Comparison of ENCODE assay signal across 26 mouse cellular contexts in the genomic region with DNA sequence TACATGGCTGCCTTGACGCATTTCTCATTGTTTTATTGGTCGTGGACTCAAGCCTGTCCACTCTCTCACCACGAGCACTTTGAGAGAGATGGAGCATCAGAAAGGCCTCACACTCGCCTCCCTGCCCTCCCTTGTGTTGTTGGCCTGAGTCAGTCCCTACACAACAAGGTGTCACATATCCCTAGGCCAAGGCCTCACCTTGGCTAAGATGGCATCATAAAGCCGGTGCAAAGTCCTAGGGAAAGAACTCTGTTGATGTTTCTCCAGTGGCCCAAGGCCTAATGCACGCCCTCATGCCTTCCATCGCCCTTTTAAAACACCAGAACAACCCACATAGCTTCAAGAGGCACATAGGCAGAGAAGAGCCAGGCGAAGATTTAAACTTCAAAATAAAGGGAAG.
"Had no signal": no experiment of that assay in that cellular context is flagged by ENCODE, and none has a peak within 500 bp of the region (broad histone marks: within the 10 kb centered on the region; RNA-seq: fewer than 3 reads in every experiment).

No protein-coding gene starts in this region.

- H3K4me2 ChIP-seq: heart, embryonic 12.5 days; hindbrain, embryonic 12.5 days; hindbrain, embryonic 14.5 days; kidney, embryonic 15.5 days; limb, embryonic 12.5 days; liver, embryonic 11.5 days had no signal

- H3K27me3 ChIP-seq: heart, embryonic 12.5 days; kidney, embryonic 15.5 days had no signal

- H3K9ac ChIP-seq: forebrain, postnatal 0 days; heart, embryonic 12.5 days; hindbrain, embryonic 12.5 days; hindbrain, embryonic 14.5 days; kidney, embryonic 15.5 days; limb, embryonic 12.5 days had no signal

- H3K27ac ChIP-seq: heart, embryonic 10.5 days; hindbrain, embryonic 10.5 days; hindbrain, embryonic 12.5 days; hindbrain, embryonic 14.5 days; kidney, embryonic 15.5 days; kidney, postnatal 0 days; layer of hippocampus, adult 2 months; left cerebral cortex, adult 2 months; limb, embryonic 10.5 days; limb, embryonic 12.5 days had no signal

- DNase-seq: forebrain, postnatal 0 days; gastrocnemius, postnatal 10 days; gastrocnemius, postnatal 25 days; heart, adult 18-20 months; heart, postnatal 10 days; heart, postnatal 4 days; kidney, adult 11 months; kidney, adult 2 months; kidney, adult 9 months; kidney, postnatal 14 days; kidney, postnatal 36 days; liver had no signal

- H3K4me3 ChIP-seq: heart, embryonic 10.5 days; heart, embryonic 12.5 days; hindbrain, embryonic 10.5 days; hindbrain, embryonic 12.5 days; kidney, embryonic 15.5 days; layer of hippocampus, adult 2 months; left cerebral cortex, adult 2 months; limb, embryonic 10.5 days; limb, embryonic 12.5 days had no signal

- H3K36me3 ChIP-seq: heart, embryonic 10.5 days; heart, embryonic 12.5 days; hindbrain, embryonic 10.5 days; hindbrain, embryonic 12.5 days; kidney, embryonic 15.5 days; limb, embryonic 10.5 days; limb, embryonic 12.5 days had no signal

- H3K9me3 ChIP-seq: heart, embryonic 10.5 days; heart, embryonic 12.5 days; hindbrain, embryonic 10.5 days; hindbrain, embryonic 12.5 days; kidney, embryonic 15.5 days; limb, embryonic 10.5 days; limb, embryonic 12.5 days had no signal

- ATAC-seq: forebrain, postnatal 0 days; hindbrain, embryonic 16.5 days; inflammation-experienced regulatory T-cells, adult 6 months had no signal
